Mouse (Mus musculus) embryonic facial prominence, embryonic 14.5 days (tissue): ENCODE data around the gene Edem3. TPM values are rescaled to one million over a fixed set of nuclear protein-coding genes. Genes with fewer than 3 reads are reported as not detected.
"Not testable (repeated sequence)": the region's sequence is repeated elsewhere in the genome, so short reads cannot be mapped to it uniquely, and the experiment has no call there.

Experiments used
- ATAC-seq: fragments of 200-750 bp; cut with Nextera tagmentation; 2 replicates; pipeline ENCODE4 v1.8.0; 2017; ENCODE audit warnings: low read depth, moderate number of reproducible peaks, moderate TSS enrichment
- DNase-seq: peaks from one replicate; pipeline ENCODE4 v3.0.0-alpha.2; 2015; ENCODE audit warnings: low spot score
- H3K27ac ChIP-seq: fragments of 300-500 bp; sonication (generic); replicated peaks from 2 replicates; pipeline ENCODE4 v1.5.1; 2014; ENCODE audit warnings: low read depth, mild to moderate bottlenecking, low read length, moderate library complexity
- H3K27me3 ChIP-seq: fragments of 300-500 bp; sonication (generic); replicated peaks from 2 replicates; pipeline ENCODE4 v1.6.1; 2014; ENCODE audit warnings: low read length; ENCODE audit not compliant: control insufficient read depth, insufficient read depth
- H3K36me3 ChIP-seq: fragments of 300-500 bp; sonication (generic); 2 replicates; pipeline ENCODE4 v1.6.1; 2014; ENCODE audit warnings: low read length, mixed read lengths; ENCODE audit not compliant: control insufficient read depth, insufficient read depth
- H3K4me1 ChIP-seq: fragments of 300-500 bp; sonication (generic); 2 replicates; pipeline ENCODE4 v1.6.1; 2014; ENCODE audit warnings: antibody characterized with exemption, low read length; ENCODE audit not compliant: control insufficient read depth, insufficient read depth
- H3K4me2 ChIP-seq: fragments of 300-500 bp; sonication (generic); 2 replicates; pipeline ENCODE4 v1.6.1; 2014; ENCODE audit warnings: low read depth, mild to moderate bottlenecking, low read length, moderate library complexity, mixed read lengths
- H3K4me3 ChIP-seq: fragments of 300-500 bp; sonication (generic); 2 replicates; pipeline ENCODE4 v1.5.1; 2014; ENCODE audit warnings: low read depth, mild to moderate bottlenecking, low read length
- H3K9ac ChIP-seq: fragments of 300-500 bp; sonication (generic); 2 replicates; pipeline ENCODE4 v1.6.1; 2014; ENCODE audit warnings: low read depth, mild to moderate bottlenecking, low read length, moderate library complexity, mixed read lengths
- H3K9me3 ChIP-seq: fragments of 300-500 bp; sonication (generic); 2 replicates; pipeline ENCODE4 v1.6.1; 2016; ENCODE audit warnings: low read length; ENCODE audit not compliant: control insufficient read depth
- WGBS: fragments of 180-500 bp; shearing (Covaris S2); extraction: QIAGEN DNeasy Blood & Tissue Kit; methylation state at CpG from one replicate; pipeline ENCODE4 v1.1.7; 2014; 5-methylcytosine and 5-hydroxymethylcytosine counted together
- polyA plus RNA-seq: library from polyadenylated mRNA; unstranded; fragments of >200 nt; fragmentation: Nextera tagmentation; extraction: Ambion mirVana; gene quantifications from 2 replicates; pipeline ENCODE4 v1.2.1, GENCODE M21; 2014

Gene Edem3
- polyA plus RNA-seq, 1 experiment from 2014 or later: 31.7 TPM

DNA sequence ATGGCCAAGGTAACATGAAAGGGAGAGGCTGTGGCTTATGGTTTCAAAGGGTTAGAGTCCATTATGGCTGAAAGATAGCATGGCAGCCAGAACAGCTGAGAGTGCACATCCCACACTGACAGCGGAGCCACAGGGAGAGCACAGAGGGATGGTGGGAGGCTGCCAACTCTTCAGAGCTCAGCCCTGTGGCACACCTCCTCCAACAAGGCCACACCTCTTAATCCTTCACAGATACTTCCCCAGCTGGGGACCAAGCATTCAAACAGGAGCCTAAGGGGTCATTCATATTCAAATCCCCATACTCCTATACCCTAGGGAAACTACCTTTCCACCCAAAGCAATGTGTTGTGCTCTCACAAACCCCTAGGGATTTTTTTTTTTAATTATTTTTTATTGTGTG is 23.4 kb downstream of the Edem3 start:
- no peaks in the 10 kb centered on the region for H3K9me3 ChIP-seq
- ATAC-seq (no peak; the same call in 1 of the 2 replicates), DNase-seq (no peak)
- H3K4me3 ChIP-seq: no peak overlapping the region
- no peaks in the 10 kb centered on the region for H3K27me3 ChIP-seq
- no peak overlapping the region for H3K4me2 ChIP-seq
- no peak overlapping the region for H3K27ac ChIP-seq
- 84% methylated on average over 1 of the region's 1 CpGs for WGBS
- peaks cover 76% of the 10 kb centered on the region for H3K36me3 ChIP-seq
- no peak overlapping the region for H3K9ac ChIP-seq
- H3K4me1 ChIP-seq: no peaks in the 10 kb centered on the region

- no peaks in the 10 kb centered on the region for H3K4me1 ChIP-seq
- H3K4me2 ChIP-seq: no peak overlapping the region
- H3K9me3 ChIP-seq: no peaks in the 10 kb centered on the region
- peaks cover 69% of the 10 kb centered on the region for H3K36me3 ChIP-seq
- H3K27me3 ChIP-seq: no peaks in the 10 kb centered on the region
- ATAC-seq: no peak
- no peak overlapping the region for H3K27ac ChIP-seq
- no peak overlapping the region for H3K9ac ChIP-seq
- WGBS: 91% methylated on average over 2 of the region's 2 CpGs
- DNase-seq: no peak
- H3K4me3 ChIP-seq: no peak overlapping the region
These were observed 24.1 kb downstream of the Edem3 start for GRCm38 (mm10) chr1:151779306-151779705.

DNA sequence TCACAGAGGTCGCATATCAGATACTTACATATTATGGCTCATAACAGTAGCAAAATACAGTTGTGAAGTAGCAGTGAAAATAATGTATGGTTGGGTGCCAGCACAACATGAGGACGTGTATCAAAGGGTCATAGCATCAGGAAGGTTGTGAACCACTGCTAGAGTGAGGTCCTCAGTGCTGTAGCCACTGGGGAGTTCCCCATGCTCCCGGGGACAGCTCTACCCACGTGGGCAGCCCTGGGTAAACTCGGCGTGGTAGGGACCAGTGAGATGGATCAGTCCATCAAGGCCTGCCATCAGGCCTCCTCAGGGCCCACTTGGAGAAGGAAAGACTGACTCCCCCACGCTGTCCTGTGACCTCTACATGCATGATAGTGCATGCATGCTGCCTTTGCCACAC is 26.3 kb downstream of the Edem3 start:
- ATAC-seq (no peak), DNase-seq (no peak)
- H3K36me3 ChIP-seq: peaks cover 65% of the 10 kb centered on the region
- H3K4me3 ChIP-seq: no peak overlapping the region
- H3K4me2 ChIP-seq: no peak overlapping the region
- no peak overlapping the region for H3K9ac ChIP-seq
- 84% methylated on average over 7 of the region's 7 CpGs for WGBS
- H3K27ac ChIP-seq: no peak overlapping the region
- H3K27me3 ChIP-seq: no peaks in the 10 kb centered on the region
- no peaks in the 10 kb centered on the region for H3K9me3 ChIP-seq
- H3K4me1 ChIP-seq: no peaks in the 10 kb centered on the region

DNA sequence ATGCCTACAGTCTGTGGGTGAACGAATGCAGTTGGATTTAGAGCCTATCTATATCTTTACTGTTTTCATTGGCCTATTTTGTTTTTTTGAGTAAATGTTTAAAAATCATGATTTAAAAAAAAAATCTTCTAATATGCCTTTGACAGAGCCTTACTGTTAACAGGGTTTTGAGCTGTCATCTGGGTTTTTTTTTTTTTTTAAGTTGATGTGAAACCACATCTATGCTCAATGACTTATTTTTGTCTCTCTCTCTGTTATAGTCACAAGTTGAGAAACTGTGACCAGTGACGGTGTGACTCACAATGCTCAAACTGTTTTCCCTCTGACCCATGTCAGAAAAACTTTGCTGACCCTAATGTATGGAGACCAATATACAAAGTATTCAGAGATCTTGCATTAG is 28.2 kb downstream of the Edem3 start:
- H3K9me3 ChIP-seq: no peaks in the 10 kb centered on the region
- 88% methylated on average over 2 of the region's 2 CpGs for WGBS
- peaks cover 51% of the 10 kb centered on the region for H3K36me3 ChIP-seq
- H3K4me2 ChIP-seq: no peak overlapping the region
- DNase-seq (no peak), ATAC-seq (no peak)
- H3K4me1 ChIP-seq: no peaks in the 10 kb centered on the region
- H3K27me3 ChIP-seq: no peaks in the 10 kb centered on the region
- H3K4me3 ChIP-seq: no peak overlapping the region
- H3K9ac ChIP-seq: no peak overlapping the region
- no peak overlapping the region for H3K27ac ChIP-seq

DNA sequence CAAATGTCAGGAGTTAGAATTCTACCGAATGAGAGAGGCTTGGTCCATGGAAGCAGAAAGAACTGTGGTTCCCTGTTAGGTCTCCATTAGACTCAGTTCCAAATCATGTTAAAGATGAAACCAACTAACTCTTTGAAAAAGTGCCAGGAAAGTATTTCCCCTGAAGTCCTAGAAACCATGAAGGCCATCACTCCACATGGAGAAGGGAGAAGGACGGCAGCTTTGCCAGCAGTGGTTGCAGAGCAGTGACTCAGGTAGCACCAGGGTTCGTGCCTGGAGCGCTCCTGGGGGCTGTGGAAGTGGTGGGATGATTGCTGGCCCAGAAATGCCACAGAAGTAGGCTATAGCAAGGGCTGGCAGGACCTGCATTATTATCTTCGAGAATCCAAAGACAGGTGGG is 31.2 kb downstream of the Edem3 start:
- DNase-seq (no peak), ATAC-seq (no peak)
- Histone ChIP-seq H3K9ac (no peak overlapping the region), H3K36me3 (peaks cover 43% of the 10 kb centered on the region), H3K9me3 (no peaks in the 10 kb centered on the region), H3K27me3 (no peaks in the 10 kb centered on the region), H3K4me2 (no peak overlapping the region), H3K4me3 (no peak overlapping the region), H3K27ac (no peak overlapping the region), H3K4me1 (no peaks in the 10 kb centered on the region)
- WGBS: 86% methylated on average over 5 of the region's 5 CpGs

DNA sequence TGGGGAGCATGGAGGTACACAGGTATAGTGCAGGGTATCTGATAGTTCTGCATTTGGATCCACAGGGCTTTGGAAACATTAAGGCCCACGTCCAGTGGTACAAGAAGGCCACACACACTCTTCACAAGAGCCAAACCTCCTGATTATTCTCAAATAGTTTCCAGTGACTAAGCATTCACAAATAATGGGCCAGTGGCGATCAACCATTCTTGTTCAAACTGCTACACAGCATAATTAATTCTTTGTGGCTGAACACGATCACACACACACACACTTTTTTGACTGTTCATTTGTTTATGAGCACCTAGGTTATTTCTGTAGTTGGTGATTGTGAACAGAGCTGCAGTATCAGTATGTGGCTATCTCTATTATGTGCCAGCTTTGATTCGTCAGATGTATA is 34.0 kb downstream of the Edem3 start:
- 88% methylated on average over 4 of the region's 4 CpGs for WGBS
- ATAC-seq (no peak), DNase-seq (no peak)
- Histone ChIP-seq H3K36me3 (peaks cover 46% of the 10 kb centered on the region), H3K27ac (no peak overlapping the region), H3K9me3 (no peaks in the 10 kb centered on the region), H3K4me1 (no peaks in the 10 kb centered on the region), H3K9ac (no peak overlapping the region), H3K27me3 (no peaks in the 10 kb centered on the region), H3K4me2 (no peak overlapping the region), H3K4me3 (no peak overlapping the region)

- H3K4me3 ChIP-seq, H3K9ac ChIP-seq, H3K4me2 ChIP-seq, H3K27ac ChIP-seq, DNase-seq, ATAC-seq, H3K4me1 ChIP-seq, H3K27me3 ChIP-seq, H3K9me3 ChIP-seq: not testable (repeated sequence)
- H3K36me3 ChIP-seq: peaks cover 55% of the 10 kb centered on the region
- 95% methylated on average over 8 of the region's 8 CpGs for WGBS
These were observed 36.9 kb downstream of the Edem3 start for GRCm38 (mm10) chr1:151792076-151792475.

DNA sequence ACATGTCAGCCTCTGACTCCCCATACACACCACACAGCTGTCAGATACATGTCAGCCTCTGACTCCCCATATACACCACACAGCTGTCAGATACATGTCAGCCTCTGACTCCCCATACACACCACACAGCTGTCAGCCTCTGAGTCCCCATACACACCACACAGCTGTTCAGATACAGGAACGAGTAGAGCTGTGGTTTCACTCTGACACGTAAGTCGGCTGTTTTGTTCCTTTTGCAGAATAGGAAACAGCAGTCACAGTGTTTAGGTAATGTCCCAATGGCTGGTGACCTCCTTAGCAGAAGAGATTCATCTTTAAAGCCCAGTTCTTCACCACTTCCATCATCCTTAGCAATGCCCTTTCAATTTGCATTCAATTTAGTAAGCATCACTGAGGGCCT is 47.6 kb downstream of the Edem3 start:
- DNase-seq, H3K4me1 ChIP-seq, H3K4me2 ChIP-seq, H3K9ac ChIP-seq, H3K4me3 ChIP-seq, H3K27me3 ChIP-seq, H3K27ac ChIP-seq, ATAC-seq, H3K9me3 ChIP-seq: not testable (repeated sequence)
- 74% methylated on average over 3 of the region's 3 CpGs for WGBS
- H3K36me3 ChIP-seq: peaks cover 49% of the 10 kb centered on the region

- Histone ChIP-seq H3K4me1 (no peaks in the 10 kb centered on the region), H3K4me2 (no peak overlapping the region), H3K9ac (no peak overlapping the region), H3K9me3 (no peaks in the 10 kb centered on the region), H3K27me3 (no peaks in the 10 kb centered on the region), H3K27ac (no peak overlapping the region), H3K36me3 (peaks cover 57% of the 10 kb centered on the region), H3K4me3 (no peak overlapping the region)
- 90% methylated on average over 5 of the region's 5 CpGs for WGBS
- DNase-seq (no peak), ATAC-seq (no peak)
These were observed 52.1 kb downstream of the Edem3 start for GRCm38 (mm10) chr1:151807286-151807685.
